Mouse (Mus musculus) kidney, embryonic 14.5 days (tissue): ENCODE results near the gene Chn2. TPM values are rescaled to one million over a fixed set of nuclear protein-coding genes. Genes with fewer than 3 reads are reported as not detected.

Source experiments
- ATAC-seq: fragments of 200-750 bp; cut with Nextera tagmentation; 2 replicates; pipeline ENCODE4 v1.8.0; 2017; ENCODE audit warnings: moderate number of reproducible peaks, mild to moderate bottlenecking, moderate TSS enrichment, moderate library complexity; ENCODE audit not compliant: low FRiP score, low TSS enrichment
- H3K27ac ChIP-seq: fragments of 300-500 bp; sonication (generic); 2 replicates; pipeline ENCODE4 v1.5.1; 2014; ENCODE audit warnings: low read depth, mild to moderate bottlenecking, low read length, moderate library complexity, mixed read lengths
- H3K27me3 ChIP-seq: fragments of 300-500 bp; sonication (generic); 2 replicates; pipeline ENCODE4 v1.6.1; 2014; ENCODE audit warnings: mild to moderate bottlenecking, low read length; ENCODE audit not compliant: control insufficient read depth, insufficient read depth
- H3K36me3 ChIP-seq: fragments of 300-500 bp; sonication (generic); 2 replicates; pipeline ENCODE4 v1.6.1; 2014; ENCODE audit warnings: low read length, mixed read lengths; ENCODE audit not compliant: control insufficient read depth, insufficient read depth
- H3K4me1 ChIP-seq: fragments of 300-500 bp; sonication (generic); 2 replicates; pipeline ENCODE4 v1.6.1; 2014; ENCODE audit warnings: low read length, mixed read lengths; ENCODE audit not compliant: control insufficient read depth, insufficient read depth
- H3K4me2 ChIP-seq: fragments of 300-500 bp; sonication (generic); replicated peaks from 2 replicates; pipeline ENCODE4 v1.6.1; 2014; ENCODE audit warnings: low read depth, mild to moderate bottlenecking, low read length
- H3K4me3 ChIP-seq: fragments of 300-500 bp; sonication (generic); 2 replicates; pipeline ENCODE4 v1.5.1; 2014; ENCODE audit warnings: mild to moderate bottlenecking, low read length
- H3K9ac ChIP-seq: fragments of 300-500 bp; sonication (generic); 2 replicates; pipeline ENCODE4 v1.6.1; 2014; ENCODE audit warnings: low read depth, mild to moderate bottlenecking, low read length, moderate library complexity
- H3K9me3 ChIP-seq: fragments of 300-500 bp; sonication (generic); 2 replicates; pipeline ENCODE4 v1.6.1; 2016; ENCODE audit warnings: low read length; ENCODE audit not compliant: control insufficient read depth
- WGBS: fragments of 180-500 bp; shearing (Covaris S2); extraction: QIAGEN DNeasy Blood & Tissue Kit; methylation state at CpG from one replicate; pipeline ENCODE4 v1.1.7; 2014; 5-methylcytosine and 5-hydroxymethylcytosine counted together
- polyA plus RNA-seq: library from polyadenylated mRNA; unstranded; fragments of >200 nt; fragmentation: Nextera tagmentation; extraction: Ambion mirVana; gene quantifications from 2 replicates; pipeline ENCODE4 v1.2.1, GENCODE M21; 2014

Gene Chn2
- polyA plus RNA-seq, 1 experiment from 2014 or later = 17.3 TPM

GRCm38 (mm10) chr6:54193631-54194305, 154.4 kb downstream of the Chn2 start:
- Histone ChIP-seq H3K27ac (no peak overlapping the region), H3K27me3 (no peaks in the 10 kb centered on the region), H3K36me3 (no peaks in the 10 kb centered on the region), H3K4me1 (no peaks in the 10 kb centered on the region), H3K9ac (no peak overlapping the region), H3K4me2 (no peak overlapping the region), H3K9me3 (no peaks in the 10 kb centered on the region), H3K4me3 (no peak overlapping the region)
- no peak for ATAC-seq
- WGBS = 75% methylated on average over 7 of the region's 7 CpGs

- H3K9ac ChIP-seq = no peak overlapping the region
- no peaks in the 10 kb centered on the region for H3K27me3 ChIP-seq
- no peaks in the 10 kb centered on the region for H3K36me3 ChIP-seq
- no peak overlapping the region for H3K4me3 ChIP-seq
- no peak overlapping the region for H3K27ac ChIP-seq
- 95% methylated on average over 5 of the region's 5 CpGs for WGBS
- H3K4me2 ChIP-seq = no peak overlapping the region
- no peaks in the 10 kb centered on the region for H3K4me1 ChIP-seq
- no peaks in the 10 kb centered on the region for H3K9me3 ChIP-seq
- ATAC-seq = no peak
Measured at GRCm38 (mm10) chr6:54197821-54198412, 158.6 kb downstream of the Chn2 start.

GRCm38 (mm10) chr6:54199516-54199915, 160.2 kb downstream of the Chn2 start:
- Histone ChIP-seq H3K4me3 (no peak overlapping the region), H3K4me2 (no peak overlapping the region), H3K27me3 (no peaks in the 10 kb centered on the region), H3K4me1 (no peaks in the 10 kb centered on the region), H3K27ac (no peak overlapping the region), H3K9ac (no peak overlapping the region), H3K9me3 (no peaks in the 10 kb centered on the region), H3K36me3 (no peaks in the 10 kb centered on the region)
- 59% methylated on average over 4 of the region's 4 CpGs for WGBS
- no peak for ATAC-seq

GRCm38 (mm10) chr6:54200031-54200722, 160.8 kb downstream of the Chn2 start:
- Histone ChIP-seq H3K36me3 (no peaks in the 10 kb centered on the region), H3K4me1 (no peaks in the 10 kb centered on the region), H3K4me3 (no peak overlapping the region), H3K9ac (no peak overlapping the region), H3K4me2 (no peak overlapping the region), H3K27me3 (no peaks in the 10 kb centered on the region), H3K9me3 (no peaks in the 10 kb centered on the region), H3K27ac (no peak overlapping the region)
- no peak for ATAC-seq
- WGBS = 85% methylated on average over 11 of the region's 11 CpGs

- no peak for ATAC-seq
Measured at GRCm38 (mm10) chr6:54202311-54203020, 163.1 kb downstream of the Chn2 start.

GRCm38 (mm10) chr6:54203316-54203715, 164.0 kb downstream of the Chn2 start:
- no peak overlapping the region for H3K4me3 ChIP-seq
- ATAC-seq = no peak
- H3K27ac ChIP-seq = no peak overlapping the region
- H3K36me3 ChIP-seq = no peaks in the 10 kb centered on the region
- H3K9me3 ChIP-seq = no peaks in the 10 kb centered on the region
- H3K9ac ChIP-seq = no peak overlapping the region
- no peaks in the 10 kb centered on the region for H3K27me3 ChIP-seq
- H3K4me2 ChIP-seq = no peak overlapping the region
- WGBS = 86% methylated on average over 2 of the region's 2 CpGs
- no peaks in the 10 kb centered on the region for H3K4me1 ChIP-seq

More at GRCm38 (mm10) chr6:54202311-54203020, 163.1 kb downstream of the Chn2 start:
- H3K9me3 ChIP-seq = no peaks in the 10 kb centered on the region
- 57% methylated on average over 7 of the region's 7 CpGs for WGBS
- H3K9ac ChIP-seq = no peak overlapping the region
- no peak overlapping the region for H3K27ac ChIP-seq
- no peaks in the 10 kb centered on the region for H3K36me3 ChIP-seq
- H3K27me3 ChIP-seq = no peaks in the 10 kb centered on the region
- H3K4me2 ChIP-seq = no peak overlapping the region
- no peak overlapping the region for H3K4me3 ChIP-seq
- H3K4me1 ChIP-seq = no peaks in the 10 kb centered on the region

- H3K4me3 ChIP-seq = no peak overlapping the region
- H3K36me3 ChIP-seq = no peaks in the 10 kb centered on the region
- no peak for ATAC-seq
- WGBS = 89% methylated on average over 6 of the region's 6 CpGs
- no peak overlapping the region for H3K27ac ChIP-seq
- H3K4me2 ChIP-seq = no peak overlapping the region
- H3K27me3 ChIP-seq = no peaks in the 10 kb centered on the region
- H3K9me3 ChIP-seq = no peaks in the 10 kb centered on the region
- no peaks in the 10 kb centered on the region for H3K4me1 ChIP-seq
- no peak overlapping the region for H3K9ac ChIP-seq
Measured at GRCm38 (mm10) chr6:54203926-54204325, 164.6 kb downstream of the Chn2 start.

GRCm38 (mm10) chr6:54204931-54205330, 165.6 kb downstream of the Chn2 start:
- WGBS = 52% methylated on average over 2 of the region's 2 CpGs
- Histone ChIP-seq H3K27me3 (no peaks in the 10 kb centered on the region), H3K9me3 (no peaks in the 10 kb centered on the region), H3K4me2 (no peak overlapping the region), H3K27ac (no peak overlapping the region), H3K4me1 (no peaks in the 10 kb centered on the region), H3K9ac (no peak overlapping the region), H3K36me3 (no peaks in the 10 kb centered on the region), H3K4me3 (no peak overlapping the region)
- 0 out of 2 replicates have a peak, but pooled peaks have one; percentile 35 for ATAC-seq
